Mouse (Mus musculus) neural tube, embryonic 13.5 days (tissue): ENCODE measurements around the gene Xiap. TPM values are rescaled to one million over a fixed set of nuclear protein-coding genes. Genes with fewer than 3 reads are reported as not detected.
"Not testable (repeated sequence)": the region's sequence is repeated elsewhere in the genome, so short reads cannot be mapped to it uniquely, and the experiment has no call there.

Experiments
- ATAC-seq: fragments of 200-750 bp; cut with Nextera tagmentation; 2 replicates; pipeline ENCODE4 v1.8.0; 2017; ENCODE audit warnings: low read depth, mild to moderate bottlenecking, moderate TSS enrichment, moderate library complexity
- H3K27ac ChIP-seq: fragments of 300-500 bp; sonication (generic); replicated peaks from 2 replicates; pipeline ENCODE4 v1.5.1; 2015; ENCODE audit warnings: moderate library complexity, mild to moderate bottlenecking, inconsistent platforms
- H3K27me3 ChIP-seq: fragments of 300-500 bp; sonication (generic); 2 replicates; pipeline ENCODE4 v1.6.1; 2015; ENCODE audit warnings: mild to moderate bottlenecking, inconsistent platforms
- H3K36me3 ChIP-seq: fragments of 300-500 bp; sonication (generic); 2 replicates; pipeline ENCODE4 v1.6.1; 2015; ENCODE audit warnings: mild to moderate bottlenecking, inconsistent platforms
- H3K4me1 ChIP-seq: fragments of 300-500 bp; sonication (generic); replicated peaks from 2 replicates; pipeline ENCODE4 v1.6.1; 2015; ENCODE audit warnings: inconsistent platforms
- H3K4me2 ChIP-seq: fragments of 300-500 bp; sonication (generic); 2 replicates; pipeline ENCODE4 v1.6.1; 2015; ENCODE audit warnings: inconsistent platforms, mild to moderate bottlenecking, moderate library complexity
- H3K4me3 ChIP-seq: fragments of 300-500 bp; sonication (generic); 2 replicates; pipeline ENCODE4 v1.5.1; 2015; ENCODE audit warnings: mild to moderate bottlenecking, inconsistent platforms
- H3K9ac ChIP-seq: fragments of 300-500 bp; sonication (generic); 2 replicates; pipeline ENCODE4 v1.6.1; 2015; ENCODE audit warnings: moderate library complexity, mild to moderate bottlenecking, inconsistent platforms
- H3K9me3 ChIP-seq: fragments of 300-500 bp; sonication (generic); 2 replicates; pipeline ENCODE4 v1.6.1; 2016; ENCODE audit warnings: inconsistent platforms
- WGBS: fragments of 180-500 bp; shearing (Covaris S2); methylation state at CpG from one replicate; pipeline ENCODE4 v1.1.7; 2015; 5-methylcytosine and 5-hydroxymethylcytosine counted together
- polyA plus RNA-seq: library from polyadenylated mRNA; unstranded; fragments of >200 nt; fragmentation: Nextera tagmentation; extraction: Ambion mirVana; gene quantifications from 2 replicates; pipeline ENCODE4 v1.2.1, GENCODE M21; 2015

The Xiap gene
- polyA plus RNA-seq = 10.0 and 10.7 TPM in 2 replicates

DNA sequence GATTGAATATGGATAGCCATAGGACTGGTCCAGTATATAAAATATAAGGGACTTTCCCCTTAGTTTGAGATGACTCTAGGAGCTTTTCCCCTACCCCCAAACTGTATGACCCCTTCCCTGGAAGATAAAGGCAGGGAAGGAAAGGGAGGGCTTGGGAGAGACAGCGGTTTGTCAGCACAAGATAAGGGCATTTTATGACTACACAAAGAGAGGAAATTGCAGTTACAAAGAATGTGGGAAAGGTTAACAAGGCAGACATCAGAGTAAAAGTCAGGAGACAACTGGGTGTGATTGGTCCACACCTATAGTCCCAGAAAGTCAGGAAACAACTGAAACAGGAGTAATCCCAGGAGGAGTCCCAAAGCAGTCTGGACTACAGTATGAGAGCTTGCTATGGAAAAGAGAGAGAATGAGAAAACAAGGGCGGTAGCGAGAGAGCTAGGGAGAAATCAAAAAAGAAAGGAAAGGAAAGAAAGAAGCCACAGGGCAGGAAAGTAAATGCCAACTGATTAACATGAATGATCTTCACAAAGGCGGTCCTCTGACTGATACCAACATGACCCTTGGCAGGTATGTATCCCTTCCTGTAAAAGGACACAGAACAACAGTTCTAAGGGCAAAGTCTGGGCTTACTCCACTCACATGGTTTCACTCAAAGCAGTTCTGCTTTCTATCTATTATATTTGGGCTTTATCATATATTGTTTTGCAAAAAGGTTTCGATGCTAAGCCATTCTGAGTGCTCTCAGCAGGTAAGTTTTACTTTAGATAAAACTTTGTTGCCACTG, at the start of gene Xiap:
Xiap (plus strand) TSS at position 398 of the 787 bp plus-strand sequence.
- no peaks in the 10 kb centered on the region for H3K36me3 ChIP-seq
- no peak within 1 kb of the TSS for H3K9ac ChIP-seq
- no peak within 1 kb of the TSS for H3K4me3 ChIP-seq
- no peaks in the 10 kb centered on the region for H3K9me3 ChIP-seq
- H3K27me3 ChIP-seq = no peaks in the 10 kb centered on the region
- no peak within 1 kb of the TSS for H3K4me2 ChIP-seq
- WGBS = 76% methylated on average over 5 of the region's 5 CpGs
- ATAC-seq = no peak
- no peak within 1 kb of the TSS for H3K27ac ChIP-seq
- H3K4me1 ChIP-seq = no peaks in the 10 kb centered on the region

- Histone ChIP-seq H3K4me2 (no peak overlapping the region), H3K4me3 (no peak overlapping the region), H3K4me1 (no peaks in the 10 kb centered on the region), H3K9ac (no peak overlapping the region), H3K9me3 (no peaks in the 10 kb centered on the region), H3K27me3 (no peaks in the 10 kb centered on the region), H3K36me3 (no peaks in the 10 kb centered on the region), H3K27ac (no peak overlapping the region)
- WGBS = 89% methylated on average over 2 of the region's 2 CpGs
- no peak for ATAC-seq
These were observed 46.7 kb upstream of the Xiap start for GRCm38 (mm10) chrX:42012677-42013208.

DNA sequence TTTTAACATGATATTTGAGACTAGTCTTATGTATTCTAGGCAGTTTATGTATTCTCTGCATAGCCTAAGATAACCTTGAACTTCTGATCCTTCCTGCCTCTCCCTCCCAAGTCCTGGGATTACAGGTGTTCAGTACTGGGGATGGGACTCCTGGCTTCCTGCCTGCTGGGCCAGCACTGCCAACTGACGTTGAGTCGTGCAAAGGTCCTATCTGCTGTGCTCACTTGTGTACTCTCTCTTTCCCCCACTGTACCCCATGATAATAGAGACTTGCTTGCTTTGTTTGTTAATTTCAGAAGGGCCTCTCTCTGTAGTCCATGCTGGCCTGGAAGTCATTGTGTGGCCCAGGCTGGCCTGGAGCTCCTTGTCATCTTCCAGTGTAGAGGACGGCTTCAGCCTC, 45.7 kb upstream of the Xiap start:
- Histone ChIP-seq H3K4me1 (no peaks in the 10 kb centered on the region), H3K4me3 (no peak overlapping the region), H3K27me3 (no peaks in the 10 kb centered on the region), H3K27ac (no peak overlapping the region), H3K36me3 (no peaks in the 10 kb centered on the region), H3K9ac (no peak overlapping the region), H3K9me3 (no peaks in the 10 kb centered on the region), H3K4me2 (no peak overlapping the region)
- no peak for ATAC-seq
- 83% methylated on average over 3 of the region's 3 CpGs for WGBS

DNA sequence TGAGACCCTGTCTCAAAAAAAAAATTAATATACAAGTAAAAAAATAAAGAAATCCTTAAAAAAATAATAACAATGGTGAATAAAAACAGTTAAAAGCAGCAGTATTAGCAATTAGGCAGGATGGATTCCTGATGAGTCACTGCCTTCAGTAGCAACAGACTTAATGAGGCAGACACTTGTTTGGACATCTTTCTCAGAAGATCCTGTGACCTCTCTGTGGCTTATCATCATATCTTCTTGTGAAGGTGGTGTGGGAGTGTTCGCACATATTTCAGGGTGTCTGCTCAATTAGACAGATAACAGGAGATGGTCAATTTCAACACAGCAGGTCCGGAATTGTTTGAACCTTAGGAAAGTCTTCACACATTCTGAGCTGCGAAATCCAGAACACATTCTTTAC, 45.0 kb upstream of the Xiap start:
- Histone ChIP-seq H3K36me3 (no peaks in the 10 kb centered on the region), H3K9me3 (no peaks in the 10 kb centered on the region), H3K27me3 (no peaks in the 10 kb centered on the region), H3K4me3 (no peak overlapping the region), H3K4me2 (no peak overlapping the region), H3K27ac (no peak overlapping the region), H3K4me1 (no peaks in the 10 kb centered on the region), H3K9ac (no peak overlapping the region)
- 92% methylated on average over 3 of the region's 3 CpGs for WGBS
- ATAC-seq = no peak

DNA sequence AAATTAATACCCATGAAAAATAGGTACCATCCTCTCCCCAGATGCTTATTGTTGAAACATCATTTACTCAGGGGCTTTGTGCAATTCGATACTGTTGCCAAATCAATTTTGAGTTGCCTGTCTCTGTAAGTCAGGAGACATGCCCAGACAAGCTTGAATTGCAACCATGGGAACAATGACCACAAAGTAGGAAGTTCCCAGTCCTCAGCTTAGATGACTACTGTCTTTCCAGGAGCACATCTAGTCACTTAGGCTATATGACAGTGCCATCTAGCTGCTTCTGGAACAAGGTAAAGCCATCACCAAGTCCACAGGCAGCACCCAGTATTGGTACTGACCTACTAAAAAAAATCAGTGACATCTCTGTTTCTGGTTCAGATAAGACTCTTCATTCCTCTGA, 41.4 kb upstream of the Xiap start:
- H3K27me3 ChIP-seq = no peaks in the 10 kb centered on the region
- H3K36me3 ChIP-seq = no peaks in the 10 kb centered on the region
- no peak for ATAC-seq
- 56% methylated on average over 1 of the region's 1 CpGs for WGBS
- no peak overlapping the region for H3K4me2 ChIP-seq
- H3K4me3 ChIP-seq = no peak overlapping the region
- H3K9me3 ChIP-seq = no peaks in the 10 kb centered on the region
- H3K9ac ChIP-seq = no peak overlapping the region
- no peak overlapping the region for H3K27ac ChIP-seq
- H3K4me1 ChIP-seq = no peaks in the 10 kb centered on the region

DNA sequence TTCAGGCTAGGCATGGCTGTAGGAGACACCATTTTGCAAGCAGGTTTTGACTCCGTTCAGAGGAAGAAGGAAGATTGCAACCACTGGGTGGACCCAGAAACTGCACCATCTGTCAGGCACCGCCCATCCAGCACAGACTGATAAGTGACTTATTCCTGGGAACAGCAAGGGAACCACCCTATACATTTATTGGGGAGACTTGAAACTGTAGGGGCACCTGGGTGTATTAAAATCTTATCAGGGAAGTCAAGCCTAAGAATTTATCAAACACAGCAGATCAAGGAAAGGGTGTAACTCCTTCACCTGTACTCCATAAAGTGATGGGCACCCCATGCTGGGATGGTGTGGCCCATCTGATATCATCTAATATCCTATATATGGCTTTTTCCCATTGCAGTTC, 40.0 kb upstream of the Xiap start:
- 82% methylated on average over 2 of the region's 2 CpGs for WGBS
- ATAC-seq = no peak
- no peak overlapping the region for H3K27ac ChIP-seq
- no peaks in the 10 kb centered on the region for H3K9me3 ChIP-seq
- no peaks in the 10 kb centered on the region for H3K27me3 ChIP-seq
- H3K4me3 ChIP-seq = no peak overlapping the region
- H3K4me2 ChIP-seq = no peak overlapping the region
- no peaks in the 10 kb centered on the region for H3K4me1 ChIP-seq
- no peaks in the 10 kb centered on the region for H3K36me3 ChIP-seq
- H3K9ac ChIP-seq = no peak overlapping the region

GRCm38 (mm10) chrX:42025802-42026440, 33.6 kb upstream of the Xiap start:
- WGBS = 82% methylated on average over 2 of the region's 3 CpGs
- not testable (repeated sequence) for H3K27me3 ChIP-seq, H3K4me3 ChIP-seq, H3K4me1 ChIP-seq, H3K9me3 ChIP-seq, H3K36me3 ChIP-seq, H3K27ac ChIP-seq, H3K4me2 ChIP-seq, ATAC-seq, H3K9ac ChIP-seq

GRCm38 (mm10) chrX:42026981-42027380, 32.5 kb upstream of the Xiap start:
- not testable (repeated sequence) for H3K4me1 ChIP-seq, H3K27ac ChIP-seq, H3K36me3 ChIP-seq, H3K4me3 ChIP-seq, H3K27me3 ChIP-seq, H3K4me2 ChIP-seq, H3K9me3 ChIP-seq, H3K9ac ChIP-seq, ATAC-seq
- 82% methylated on average over 2 of the region's 2 CpGs for WGBS

- no peak overlapping the region for H3K4me3 ChIP-seq
These were observed 26.3 kb upstream of the Xiap start for GRCm38 (mm10) chrX:42033111-42033693.

DNA sequence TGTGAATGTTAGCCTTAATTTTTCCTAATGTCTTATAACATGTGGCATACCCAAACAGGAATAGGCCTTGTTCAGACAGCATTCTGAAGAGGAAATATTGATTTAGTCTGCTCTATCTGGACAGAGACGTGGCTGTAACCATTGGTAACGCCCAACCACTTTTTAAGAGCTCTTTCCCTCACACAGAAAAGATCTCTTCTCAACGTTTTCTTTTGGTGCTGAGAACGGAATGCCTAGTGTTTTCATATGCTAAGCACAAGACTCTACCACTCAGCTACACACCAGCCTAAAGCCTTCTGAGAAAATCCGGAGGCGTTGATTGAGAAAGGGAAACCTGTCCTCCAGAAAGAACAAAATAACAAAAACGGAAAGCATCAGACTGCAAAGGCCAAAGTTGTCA, 25.6 kb upstream of the Xiap start:
- no peaks in the 10 kb centered on the region for H3K36me3 ChIP-seq
- no peak overlapping the region for H3K4me2 ChIP-seq
- H3K27ac ChIP-seq = no peak overlapping the region
- H3K9me3 ChIP-seq = no peaks in the 10 kb centered on the region
- H3K27me3 ChIP-seq = no peaks in the 10 kb centered on the region
- no peak overlapping the region for H3K4me3 ChIP-seq
- 66% methylated on average over 7 of the region's 7 CpGs for WGBS
- H3K4me1 ChIP-seq = no peaks in the 10 kb centered on the region
- ATAC-seq = no peak
- H3K9ac ChIP-seq = no peak overlapping the region

More at GRCm38 (mm10) chrX:42033111-42033693, 26.3 kb upstream of the Xiap start:
- Histone ChIP-seq H3K9ac (no peak overlapping the region), H3K9me3 (no peaks in the 10 kb centered on the region), H3K27ac (no peak overlapping the region), H3K27me3 (no peaks in the 10 kb centered on the region), H3K4me2 (no peak overlapping the region), H3K36me3 (no peaks in the 10 kb centered on the region), H3K4me1 (no peaks in the 10 kb centered on the region)
- ATAC-seq = 0 out of 2 replicates have a peak, but pooled peaks have one; percentile 59
- 34% methylated on average over 8 of the region's 8 CpGs for WGBS

DNA sequence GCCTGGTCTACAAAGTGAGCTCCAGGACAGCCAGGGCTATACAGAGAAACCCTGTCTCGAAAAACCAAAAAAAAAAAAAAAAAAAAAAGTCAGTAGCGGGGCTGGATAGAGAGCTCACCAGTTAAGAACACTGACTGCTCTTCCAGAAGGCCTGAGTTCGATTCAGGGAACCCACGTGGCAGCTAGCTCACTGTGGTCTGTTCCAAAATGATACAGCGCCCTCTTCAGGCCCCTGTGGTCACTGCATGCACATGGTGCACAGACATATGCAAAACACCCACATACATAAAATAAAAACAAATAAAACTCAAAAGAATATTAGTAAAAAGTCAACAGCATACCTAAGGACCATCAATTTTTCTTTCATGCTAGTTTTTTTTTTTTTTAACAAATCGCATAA, 20.0 kb upstream of the Xiap start:
- 79% methylated on average over 5 of the region's 6 CpGs for WGBS
- no peak for ATAC-seq
- H3K27ac ChIP-seq = no peak overlapping the region

GRCm38 (mm10) chrX:42044935-42045334, 14.5 kb upstream of the Xiap start:
- Histone ChIP-seq H3K4me1 (no peaks in the 10 kb centered on the region), H3K27ac (no peak overlapping the region), H3K27me3 (no peaks in the 10 kb centered on the region), H3K9me3 (no peaks in the 10 kb centered on the region), H3K9ac (no peak overlapping the region), H3K4me2 (no peak overlapping the region), H3K4me3 (no peak overlapping the region), H3K36me3 (no peaks in the 10 kb centered on the region)
- no peak for ATAC-seq
- WGBS = 79% methylated on average over 7 of the region's 7 CpGs

More for the DNA sequence above, 20.0 kb upstream of the Xiap start:
- Histone ChIP-seq H3K4me1 (no peaks in the 10 kb centered on the region), H3K9ac (no peak overlapping the region), H3K36me3 (no peaks in the 10 kb centered on the region), H3K4me2 (no peak overlapping the region), H3K27me3 (no peaks in the 10 kb centered on the region), H3K4me3 (no peak overlapping the region), H3K9me3 (no peaks in the 10 kb centered on the region)
